In the genomic region with DNA sequence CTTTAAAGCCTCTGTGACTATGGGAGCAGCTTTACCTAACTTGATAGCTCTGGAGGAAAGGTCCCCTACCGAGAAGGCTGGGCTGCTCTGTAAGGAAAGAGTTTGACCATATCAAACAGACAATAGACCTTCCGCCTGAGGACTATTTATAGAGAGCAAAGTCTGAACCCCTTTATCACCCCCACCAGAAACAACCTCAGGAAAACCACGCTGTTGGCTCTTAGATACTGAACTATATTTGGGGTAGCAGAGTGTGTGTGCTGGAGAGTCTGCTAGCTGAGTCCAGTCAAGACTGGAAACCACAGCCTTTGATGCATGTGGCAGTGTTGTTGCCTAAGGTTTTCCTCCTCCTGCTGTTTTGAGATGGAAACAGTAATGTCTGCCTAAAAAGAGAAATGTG, we compare ENCODE assay signal across 11 mouse cellular contexts. TPM values are rescaled to one million over a fixed set of nuclear protein-coding genes. Genes with fewer than 3 reads are reported as not detected.
DNase-seq lines count a peak whose midpoint lies in the region; ATAC-seq and TF ChIP-seq lines count a peak whose summit lies in the region.
"Had no signal": no experiment of that assay in that cellular context is flagged by ENCODE, and none has a peak within 500 bp of the region (broad histone marks: within the 10 kb centered on the region; RNA-seq: fewer than 3 reads in every experiment).

No protein-coding gene starts in this region.

- H3K27me3 ChIP-seq in hindbrain, embryonic 15.5 days, result no peaks in the 10 kb centered on the region
- no peaks in the 10 kb centered on the region for H3K27me3 ChIP-seq in hindbrain, postnatal 0 days (ENCODE audit: insufficient read depth, low read length)
- no peaks in the 10 kb centered on the region for H3K27me3 ChIP-seq in ES-Bruce4 (ENCODE audit: control insufficient read depth, insufficient read depth, low read length, poor library complexity, severe bottlenecking)
- no peaks in the 10 kb centered on the region for H3K27me3 ChIP-seq in liver, embryonic 14.5 days (ENCODE audit: control insufficient read depth, insufficient read depth, low read length)

- no peak overlapping the region for H3K4me3 ChIP-seq in hindbrain, embryonic 15.5 days
- H3K4me3 ChIP-seq in hindbrain, postnatal 0 days (ENCODE audit: low read length), result no peak overlapping the region
- no peak overlapping the region for H3K4me3 ChIP-seq in ES-Bruce4 (ENCODE audit: low read depth, low read length)
- no peak overlapping the region for H3K4me3 ChIP-seq in embryonic fibroblast, embryonic 13.5 days (ENCODE audit: insufficient read depth, low read length)
- H3K4me3 ChIP-seq in liver, embryonic 14.5 days (ENCODE audit: insufficient read depth in 1 of 2, low read depth in 2 of 2, low read length in 2 of 2), result no peak overlapping the region

- no peak overlapping the region for H3K9ac ChIP-seq in hindbrain, embryonic 15.5 days
- H3K9ac ChIP-seq in hindbrain, postnatal 0 days (replicated peaks; ENCODE audit: low read length), result no peak overlapping the region
- no peak overlapping the region for H3K9ac ChIP-seq in ES-Bruce4 (ENCODE audit: low read depth, poor library complexity, severe bottlenecking)
- H3K9ac ChIP-seq in liver, embryonic 14.5 days (replicated peaks), result no peak overlapping the region

- no peak overlapping the region for H3K4me2 ChIP-seq in hindbrain, embryonic 15.5 days
- H3K4me2 ChIP-seq in hindbrain, postnatal 0 days (ENCODE audit: low read depth, low read length), result no peak overlapping the region
- H3K4me2 ChIP-seq in liver, embryonic 14.5 days (ENCODE audit: low read depth), result peak overlapping the region; percentile 42

- no peak for DNase-seq in hindbrain, postnatal 0 days (ENCODE audit: low spot score)
- no peak for DNase-seq in liver, embryonic 14.5 days (ENCODE audit: low read depth in 3 of 3, low spot score in 3 of 3)
- no peak for DNase-seq in left cerebral cortex, adult 11 months (ENCODE audit: low spot score)
- DNase-seq in spleen, postnatal 36 days (ENCODE audit: low spot score in 2 of 2), result no peak
- no peak for DNase-seq in urinary bladder, adult 2 months (ENCODE audit: low spot score)
- DNase-seq: cerebellum, adult 9-11 months; kidney, postnatal 4 days; retina, postnatal 1 day had no signal

- 21% methylated on average over 3 of the region's 3 CpGs for WGBS in hindbrain, embryonic 15.5 days
- WGBS in hindbrain, postnatal 0 days, result 14% methylated on average over 3 of the region's 3 CpGs
- WGBS in liver, embryonic 14.5 days (ENCODE audit: insufficient replicate concordance), result 2% methylated on average over 3 of the region's 3 CpGs

- no peaks in the 10 kb centered on the region for H3K36me3 ChIP-seq in hindbrain, embryonic 15.5 days
- 0 out of 2 replicates have a peak, but pooled peaks cover 5% of the 10 kb centered on the region for H3K36me3 ChIP-seq in hindbrain, postnatal 0 days (ENCODE audit: insufficient read depth, low read length)
- peaks cover 3% of the 10 kb centered on the region; the same call in 1 of the 2 replicates for H3K36me3 ChIP-seq in ES-Bruce4 (ENCODE audit: control insufficient read depth, insufficient read depth, low read length, poor library complexity, severe bottlenecking)
- no peaks in the 10 kb centered on the region for H3K36me3 ChIP-seq in liver, embryonic 14.5 days (replicated peaks; ENCODE audit: control insufficient read depth, insufficient read depth, low read depth)

- TF ChIP-seq POLR2A in ES-Bruce4 (IDR thresholded peaks at IDR 0.05; ENCODE audit: insufficient read depth, low read length), result no peak
- no peak for TF ChIP-seq POLR2A in embryonic fibroblast, embryonic 13.5 days (IDR thresholded peaks at IDR 0.05; ENCODE audit: low read depth, low read length)

- no peaks in the 10 kb centered on the region; the same call in 1 of the 2 replicates for H3K4me1 ChIP-seq in hindbrain, embryonic 15.5 days (replicated peaks)
- no peaks in the 10 kb centered on the region for H3K4me1 ChIP-seq in hindbrain, postnatal 0 days (ENCODE audit: insufficient read depth, low read length)
- peaks cover 4% of the 10 kb centered on the region for H3K4me1 ChIP-seq in ES-Bruce4 (ENCODE audit: control insufficient read depth, insufficient read depth, low read length)
- H3K4me1 ChIP-seq in embryonic fibroblast, embryonic 13.5 days (ENCODE audit: control insufficient read depth, insufficient read depth, low read length), result peaks cover 12% of the 10 kb centered on the region
- peaks cover 16 to 26% of the 10 kb centered on the region in 2 experiments for H3K4me1 ChIP-seq in liver, embryonic 14.5 days (replicated peaks; ENCODE audit: control insufficient read depth in 2 of 2, insufficient read depth in 2 of 2, low read length in 1 of 2)

- H3K9me3 ChIP-seq in hindbrain, embryonic 15.5 days, result no peaks in the 10 kb centered on the region
- H3K9me3 ChIP-seq in hindbrain, postnatal 0 days (ENCODE audit: low read length), result no peaks in the 10 kb centered on the region
- H3K9me3 ChIP-seq in ES-Bruce4 (replicated peaks; ENCODE audit: control insufficient read depth, insufficient read depth, low read length, poor library complexity, severe bottlenecking), result no peaks in the 10 kb centered on the region
- no peaks in the 10 kb centered on the region for H3K9me3 ChIP-seq in liver, embryonic 14.5 days (ENCODE audit: control insufficient read depth, low read length)

- no peak for TF ChIP-seq EP300 in ES-Bruce4 (IDR thresholded peaks at IDR 0.05; ENCODE audit: insufficient read depth, low read depth, low read length)
- peak; percentile 70 for TF ChIP-seq EP300 in liver, embryonic 14.5 days (IDR thresholded peaks at IDR 0.05; ENCODE audit: low read depth)

- ATAC-seq in hindbrain, embryonic 15.5 days (ENCODE audit: low FRiP score, low read depth), result peak; percentile 63; the same call in 1 of the 2 replicates
- no peak for ATAC-seq in hindbrain, postnatal 0 days
- ATAC-seq in liver, embryonic 14.5 days (ENCODE audit: insufficient read depth), result peak; percentile 78

- H3K27ac ChIP-seq in hindbrain, embryonic 15.5 days (replicated peaks), result no peak overlapping the region; the same call in 1 of the 2 replicates
- H3K27ac ChIP-seq in hindbrain, postnatal 0 days, result no peak overlapping the region
- 0 out of 2 replicates have a peak overlapping the region, but pooled peaks have one; percentile 19 for H3K27ac ChIP-seq in ES-Bruce4 (ENCODE audit: insufficient read depth, low read length)
- H3K27ac ChIP-seq in embryonic fibroblast, embryonic 13.5 days (ENCODE audit: insufficient read depth, low read length), result peak overlapping the region; percentile 88
- H3K27ac ChIP-seq in liver, embryonic 14.5 days, result no peak overlapping the region; the same call in 1 of the 2 replicates

- no peak for TF ChIP-seq CTCF in hindbrain, postnatal 0 days (IDR thresholded peaks at IDR 0.05; ENCODE audit: low read depth)
- TF ChIP-seq CTCF in ES-Bruce4 (IDR thresholded peaks at IDR 0.05; ENCODE audit: low read depth, low read length), result no peak
- TF ChIP-seq CTCF in embryonic fibroblast, embryonic 13.5 days (IDR thresholded peaks at IDR 0.05; ENCODE audit: borderline replicate concordance, insufficient read depth, low read length), result no peak
- no peak for TF ChIP-seq CTCF in liver, embryonic 14.5 days (IDR thresholded peaks at IDR 0.05; ENCODE audit: low read depth)

RNA-seq across cellular contexts. Expression of a gene that starts 31.3 kb away (rescaled TPM):
- 55.9 and 59.2 TPM in 2 replicates for polyA plus RNA-seq in hindbrain, embryonic 15.5 days (2015; fragmentation: Nextera tagmentation; extraction: Ambion mirVana)
- 31.6 and 38.5 TPM in 2 replicates for total RNA-seq in hindbrain, postnatal 0 days (2014; rRNA removed)
- polyA plus RNA-seq in hindbrain, postnatal 0 days (2015; fragmentation: Nextera tagmentation; extraction: Ambion mirVana), result 55.7 and 58.7 TPM in 2 replicates
- 58.2 and 58.5 TPM in 2 replicates for polyA plus RNA-seq in ES-Bruce4 (2011; ENCODE audit: insufficient read depth, insufficient read length, low read depth, missing spikeins)
- 160 and 170 TPM in 2 replicates for polyA plus RNA-seq in embryonic fibroblast, embryonic 13.5 days (2011; ENCODE audit: insufficient read length, low read depth, missing spikeins)
- polyA plus RNA-seq in liver, embryonic 14.5 days (2012; rRNA removed), result 14.4 and 20.9 TPM in 2 replicates
- 69.0 and 77.5 TPM in 2 replicates for polyA plus RNA-seq in liver, embryonic 14.5 days (2014; fragmentation: Nextera tagmentation; extraction: Ambion mirVana)
- polyA plus RNA-seq in urinary bladder, adult 2 months (2012; rRNA removed), result 52.0 and 56.9 TPM in 2 replicates

Comparison
In these comparisons a context has a peak if more than half of its experiments do, and no peak if none do; other contexts are left out.
1. H3K27ac ChIP-seq: peak in ES-Bruce4 (single experiment) and embryonic fibroblast, embryonic 13.5 days (single experiment); none in hindbrain, embryonic 15.5 days (single experiment), hindbrain, postnatal 0 days (single experiment) and liver, embryonic 14.5 days (single experiment).